Mouse (Mus musculus) bone marrow, adult 2 months (tissue): ENCODE results near the gene BC016579.

ENCODE experiments used
- CTCF ChIP-seq: fragments of 200-500 bp; IDR thresholded peaks from 2 replicates; pipeline ENCODE4 v1.5.1; 2011; ENCODE audit warnings: low read length, control low read depth; ENCODE audit not compliant: control insufficient read depth, insufficient read depth
- POLR2A ChIP-seq: fragments of 200-500 bp; IDR thresholded peaks from 2 replicates; pipeline ENCODE4 v1.6.1; 2011; ENCODE audit warnings: low read depth, mild to moderate bottlenecking, control low read depth, low read length, borderline replicate concordance; ENCODE audit not compliant: control insufficient read depth

DNA sequence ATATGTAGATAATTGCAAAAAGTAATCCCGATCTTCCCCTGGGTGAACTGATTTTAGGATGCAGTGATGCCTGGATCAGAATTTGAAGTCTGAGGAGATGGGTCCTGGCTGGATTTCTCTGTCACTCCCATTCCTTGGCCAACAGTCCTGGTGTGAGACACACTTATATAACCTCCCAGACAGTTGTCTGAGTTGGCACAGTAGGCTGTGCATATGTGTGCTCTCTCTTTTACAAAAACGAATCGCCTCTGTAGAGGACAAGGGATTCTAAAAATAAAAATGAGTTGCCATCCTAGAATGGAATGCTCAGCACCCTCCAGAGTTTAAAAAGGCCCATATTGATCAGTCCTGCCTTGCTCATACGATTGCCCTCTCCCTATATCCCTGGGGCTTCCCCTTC is 5.7 kb upstream of the BC016579 start:
- TF ChIP-seq CTCF (no peak), POLR2A (no peak)
